Mouse (Mus musculus) limb, embryonic 10.5 days (tissue): Measurements from ENCODE around the gene Lefty1. TPM values are rescaled to one million over a fixed set of nuclear protein-coding genes. Genes with fewer than 3 reads are reported as not detected.
"Not testable (repeated sequence)": the region's sequence is repeated elsewhere in the genome, so short reads cannot be mapped to it uniquely, and the experiment has no call there.

Source experiments
- DNase-seq: peaks from one replicate; pipeline ENCODE4 v3.0.0-alpha.2; 2017; ENCODE audit warnings: low spot score
- H3K27ac ChIP-seq: fragments of 300-500 bp; sonication (generic); 2 replicates; pipeline ENCODE4 v1.5.1; 2016; ENCODE audit warnings: mild to moderate bottlenecking
- H3K27me3 ChIP-seq: fragments of 300-500 bp; sonication (generic); 2 replicates; pipeline ENCODE4 v1.6.1; 2016; ENCODE audit warnings: low read depth, mild to moderate bottlenecking; ENCODE audit not compliant: poor library complexity, severe bottlenecking
- H3K36me3 ChIP-seq: fragments of 300-500 bp; sonication (generic); 2 replicates; pipeline ENCODE4 v1.6.1; 2016; ENCODE audit warnings: mild to moderate bottlenecking, moderate library complexity
- H3K4me1 ChIP-seq: fragments of 300-500 bp; sonication (generic); 2 replicates; pipeline ENCODE4 v1.6.1; 2016
- H3K4me3 ChIP-seq: fragments of 300-500 bp; sonication (generic); 2 replicates; pipeline ENCODE4 v1.5.1; 2016; ENCODE audit warnings: mild to moderate bottlenecking, moderate library complexity
- H3K9me3 ChIP-seq: fragments of 300-500 bp; sonication (generic); replicated peaks from 2 replicates; pipeline ENCODE4 v1.6.1; 2016; ENCODE audit warnings: mild to moderate bottlenecking
- WGBS: fragments of 180-500 bp; shearing (Covaris S2); methylation state at CpG from one replicate; pipeline ENCODE4 v1.1.7; 2016; 5-methylcytosine and 5-hydroxymethylcytosine counted together
- polyA plus RNA-seq: library from polyadenylated mRNA; unstranded; fragments of >200 nt; fragmentation: Nextera tagmentation; extraction: Ambion mirVana; gene quantifications from 2 replicates; pipeline ENCODE4 v1.2.1, GENCODE M21; 2016

The Lefty1 gene
- polyA plus RNA-seq, 1 experiment from 2014 or later: 0.33 TPM

DNA sequence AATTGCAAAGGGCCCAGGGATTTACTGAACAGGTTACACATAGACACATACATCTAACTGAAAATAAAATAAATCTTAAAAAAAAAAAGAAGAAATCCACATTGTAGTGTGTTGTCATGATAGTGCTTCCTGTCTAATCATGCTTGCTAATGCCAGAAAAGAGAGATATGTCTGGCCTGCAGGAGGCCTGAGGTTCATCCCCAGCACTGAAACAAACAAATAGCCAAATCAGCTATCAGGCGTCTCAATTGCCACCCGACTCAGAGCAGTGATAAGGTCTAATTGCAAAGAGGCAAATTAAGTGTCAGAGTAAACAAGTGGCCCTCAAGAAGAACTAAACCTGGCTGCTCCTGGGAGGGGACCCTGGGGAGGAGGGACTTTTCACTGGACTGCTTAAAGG is 5.2 kb upstream of the Lefty1 start:
- H3K4me1 ChIP-seq: 0 out of 2 replicates have a peak, but pooled peaks cover 2% of the 10 kb centered on the region

GRCm38 (mm10) chr1:180931106-180931505 is 3.7 kb upstream of the Lefty1 start:
- 83% methylated on average over 3 of the region's 3 CpGs for WGBS
- Histone ChIP-seq H3K36me3 (no peaks in the 10 kb centered on the region), H3K4me1 (peaks cover 8% of the 10 kb centered on the region)

More for the DNA sequence above, 5.2 kb upstream of the Lefty1 start:
- H3K27ac ChIP-seq: no peak overlapping the region
- H3K9me3 ChIP-seq: no peaks in the 10 kb centered on the region
- H3K4me3 ChIP-seq: no peak overlapping the region
- WGBS: 38% methylated on average over 2 of the region's 2 CpGs
- no peaks in the 10 kb centered on the region for H3K36me3 ChIP-seq
- DNase-seq: no peak
- H3K27me3 ChIP-seq: peaks cover 31% of the 10 kb centered on the region

DNA sequence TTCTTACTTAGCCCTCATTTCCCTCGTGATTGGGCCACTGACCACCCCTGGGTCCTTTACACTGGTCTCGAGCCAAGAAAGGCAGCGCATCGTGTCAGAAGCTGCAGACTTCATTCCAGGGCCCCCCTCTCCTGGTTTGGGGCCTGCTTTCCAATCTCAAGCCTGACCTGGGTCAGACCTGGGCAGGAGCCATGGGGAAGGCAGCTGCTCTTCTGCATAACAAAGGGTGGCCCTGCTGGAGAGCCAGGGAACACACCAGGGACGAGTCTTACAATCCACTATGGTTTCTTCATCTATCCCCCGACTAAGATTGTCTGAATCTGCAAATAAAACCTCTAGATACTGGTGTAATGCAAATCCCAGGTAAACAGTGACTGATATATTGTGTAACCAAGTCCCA is 1.2 kb upstream of the Lefty1 start:
- Histone ChIP-seq H3K4me1 (peaks cover 21% of the 10 kb centered on the region), H3K36me3 (no peaks in the 10 kb centered on the region), H3K27ac (no peak overlapping the region), H3K4me3 (no peak overlapping the region), H3K9me3 (no peaks in the 10 kb centered on the region), H3K27me3 (peaks cover 72% of the 10 kb centered on the region)
- 20% methylated on average over 6 of the region's 6 CpGs for WGBS
- no peak for DNase-seq

More at GRCm38 (mm10) chr1:180931106-180931505, 3.7 kb upstream of the Lefty1 start:
- Histone ChIP-seq H3K9me3 (no peaks in the 10 kb centered on the region), H3K4me3 (no peak overlapping the region), H3K27ac (no peak overlapping the region), H3K27me3 (peaks cover 46% of the 10 kb centered on the region)
- no peak for DNase-seq

- not testable (repeated sequence) for H3K9me3 ChIP-seq, H3K36me3 ChIP-seq, H3K27ac ChIP-seq, DNase-seq
- 2% methylated on average over 41 of the region's 41 CpGs for whole genome bisulfite sequencing
- Histone ChIP-seq H3K4me3 (peak overlapping the region; percentile 39), H3K4me1 (peaks cover 30% of the 10 kb centered on the region), H3K27me3 (peaks cover 89% of the 10 kb centered on the region)
These were observed 2.0 kb downstream of the Lefty1 start for GRCm38 (mm10) chr1:180936610-180937398.

- peaks cover 93% of the 10 kb centered on the region for H3K27me3 ChIP-seq
- not testable (repeated sequence) for DNase-seq, H3K9me3 ChIP-seq, H3K27ac ChIP-seq, H3K4me3 ChIP-seq, H3K36me3 ChIP-seq
- 16% methylated on average over 13 of the region's 13 CpGs for WGBS
- H3K4me1 ChIP-seq: peaks cover 38% of the 10 kb centered on the region
These were observed 2.8 kb downstream of the Lefty1 start for GRCm38 (mm10) chr1:180937631-180938030.

DNA sequence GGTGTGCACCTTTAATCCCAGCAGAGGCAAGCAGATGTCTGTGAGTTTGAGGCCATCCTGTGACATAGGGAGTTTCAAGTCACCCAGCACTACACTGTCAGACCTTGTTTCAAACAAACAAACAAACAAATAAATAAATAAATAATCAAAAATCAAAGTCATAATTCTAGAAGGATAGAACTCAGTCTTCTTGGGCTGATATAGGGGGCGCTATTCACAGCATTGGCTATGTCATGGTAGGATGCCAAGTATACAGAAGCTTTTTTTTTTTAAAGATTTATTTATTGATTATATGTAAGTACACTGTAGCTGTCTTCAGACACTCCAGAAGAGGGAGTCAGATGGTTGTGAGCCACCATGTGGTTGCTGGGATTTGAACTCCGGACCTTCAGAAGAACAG is 4.0 kb downstream of the Lefty1 start:
- not testable (repeated sequence) for H3K4me3 ChIP-seq, H3K9me3 ChIP-seq, H3K36me3 ChIP-seq, DNase-seq, H3K27ac ChIP-seq
- peaks cover 93% of the 10 kb centered on the region for H3K27me3 ChIP-seq
- 80% methylated on average over 2 of the region's 2 CpGs for WGBS
- H3K4me1 ChIP-seq: peaks cover 44% of the 10 kb centered on the region

DNA sequence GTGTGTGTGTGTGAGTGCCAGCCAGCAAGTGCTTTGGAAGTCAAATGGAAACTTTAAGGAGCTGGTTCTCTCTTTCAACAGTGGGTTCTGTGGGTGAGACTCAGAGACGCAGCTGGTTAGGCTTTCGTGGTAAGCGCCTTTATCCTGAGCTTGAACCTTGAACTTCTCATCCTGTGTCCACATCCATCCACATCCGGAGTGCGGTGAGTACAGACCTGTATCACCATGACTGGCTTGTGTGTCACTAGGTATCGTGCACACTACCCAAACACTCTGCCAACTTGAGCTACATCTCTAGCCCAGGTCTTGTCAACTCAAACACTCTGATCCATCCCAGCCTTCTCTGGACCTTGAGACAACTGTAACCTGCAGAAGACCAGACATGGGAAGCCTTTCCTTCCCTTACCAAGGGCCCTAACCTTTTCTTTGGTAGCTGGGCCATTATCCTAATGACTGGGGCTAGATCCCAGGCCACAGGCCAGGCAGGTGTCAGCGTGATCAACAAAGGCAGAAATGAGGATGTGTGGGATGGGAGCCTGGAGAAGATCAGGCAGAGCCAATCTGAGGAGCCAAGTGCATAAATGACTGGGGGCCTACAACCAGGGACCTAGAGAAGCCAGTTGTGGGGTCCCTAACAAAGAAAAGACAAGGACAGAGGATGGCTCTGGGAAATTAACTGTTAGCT is 6.1 kb downstream of the Lefty1 start:
- no peak for DNase-seq
- peaks cover 52% of the 10 kb centered on the region for H3K4me1 ChIP-seq

DNA sequence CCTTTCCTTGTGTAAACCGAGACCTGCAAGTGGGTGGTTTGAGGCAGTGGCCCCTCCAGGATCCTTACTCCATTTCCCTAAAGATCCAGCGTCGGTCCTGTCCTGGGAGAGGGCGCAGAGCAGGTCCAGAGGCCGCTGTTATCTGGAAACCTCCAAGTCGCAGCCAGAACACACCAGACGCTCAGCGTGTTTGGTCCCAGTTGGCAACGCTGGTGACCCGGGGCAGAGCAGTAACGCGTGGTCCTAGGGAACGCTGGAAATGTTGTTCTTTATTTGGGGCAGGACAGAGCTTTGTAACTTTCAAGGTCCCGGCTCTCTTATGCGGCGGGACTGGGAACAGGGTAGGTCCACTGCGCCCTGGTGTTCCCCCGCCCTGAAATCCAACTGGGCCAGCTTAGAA is 6.9 kb downstream of the Lefty1 start:
- peaks cover 76% of the 10 kb centered on the region for H3K27me3 ChIP-seq
- H3K36me3 ChIP-seq: no peaks in the 10 kb centered on the region
- no peaks in the 10 kb centered on the region for H3K9me3 ChIP-seq
- WGBS: 4% methylated on average over 18 of the region's 18 CpGs
- DNase-seq: peak; percentile 57
- peaks cover 54% of the 10 kb centered on the region for H3K4me1 ChIP-seq
- peak overlapping the region; percentile 91 for H3K27ac ChIP-seq
- H3K4me3 ChIP-seq: peak overlapping the region; percentile 88

More for the DNA sequence above, 6.1 kb downstream of the Lefty1 start:
- H3K27ac ChIP-seq: 0 out of 2 replicates have a peak overlapping the region, but pooled peaks have one; percentile 91
- H3K27me3 ChIP-seq: peaks cover 83% of the 10 kb centered on the region
- H3K9me3 ChIP-seq: no peaks in the 10 kb centered on the region
- H3K4me3 ChIP-seq: peak overlapping the region; percentile 88; the same call in 1 of the 2 replicates
- H3K36me3 ChIP-seq: no peaks in the 10 kb centered on the region
- WGBS: 85% methylated on average over 7 of the region's 7 CpGs

DNA sequence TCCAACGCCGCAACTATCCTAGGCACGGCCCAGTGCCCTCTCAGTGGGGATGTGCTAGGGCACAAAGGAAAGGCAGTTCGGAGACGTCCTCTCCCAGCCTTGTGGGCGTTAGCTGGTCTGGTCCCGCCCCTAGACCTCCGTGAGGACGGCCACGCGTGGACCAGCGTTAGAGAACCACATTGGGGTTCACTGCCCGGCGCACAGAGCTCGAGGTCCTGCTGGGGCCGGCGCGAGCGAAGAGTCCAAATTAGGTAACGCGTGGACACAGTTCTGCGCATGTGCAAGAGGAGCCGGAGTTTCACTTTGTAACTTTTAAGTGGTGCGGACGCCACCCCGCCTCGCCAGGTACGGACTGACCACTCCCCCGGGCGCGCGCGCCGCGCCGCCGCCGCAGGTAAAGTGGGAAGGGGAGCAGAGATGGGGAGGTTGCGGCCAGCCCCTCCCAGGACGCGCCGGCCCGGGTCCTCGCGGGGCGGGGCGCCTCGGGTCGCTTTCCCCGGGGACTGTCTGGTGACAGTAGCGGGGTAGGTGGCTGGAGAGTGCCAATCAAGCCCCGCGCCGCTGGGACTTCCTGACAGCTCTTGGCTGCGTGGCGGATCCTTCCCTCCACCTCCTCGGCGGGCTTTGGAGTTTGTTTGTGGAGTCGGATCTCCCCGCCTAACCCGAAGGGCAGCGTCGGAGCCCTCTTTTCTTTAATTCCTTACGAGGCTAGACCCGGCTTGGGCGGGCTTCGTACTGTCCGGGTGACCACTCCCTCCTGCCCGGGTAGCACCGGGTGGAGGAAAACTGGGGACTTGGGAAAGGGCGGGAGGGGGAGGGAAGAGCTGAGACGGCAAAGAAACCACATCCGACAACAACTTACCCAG is 7.6 kb downstream of the Lefty1 start, which contains the start of gene Tmem63a:
TSS of gene Tmem63a (plus strand) at position 179 of the 866 bp plus-strand sequence.
- under 1% methylated on average over 73 of the region's 73 CpGs for WGBS
- H3K27me3 ChIP-seq: peaks cover 71% of the 10 kb centered on the region

DNA sequence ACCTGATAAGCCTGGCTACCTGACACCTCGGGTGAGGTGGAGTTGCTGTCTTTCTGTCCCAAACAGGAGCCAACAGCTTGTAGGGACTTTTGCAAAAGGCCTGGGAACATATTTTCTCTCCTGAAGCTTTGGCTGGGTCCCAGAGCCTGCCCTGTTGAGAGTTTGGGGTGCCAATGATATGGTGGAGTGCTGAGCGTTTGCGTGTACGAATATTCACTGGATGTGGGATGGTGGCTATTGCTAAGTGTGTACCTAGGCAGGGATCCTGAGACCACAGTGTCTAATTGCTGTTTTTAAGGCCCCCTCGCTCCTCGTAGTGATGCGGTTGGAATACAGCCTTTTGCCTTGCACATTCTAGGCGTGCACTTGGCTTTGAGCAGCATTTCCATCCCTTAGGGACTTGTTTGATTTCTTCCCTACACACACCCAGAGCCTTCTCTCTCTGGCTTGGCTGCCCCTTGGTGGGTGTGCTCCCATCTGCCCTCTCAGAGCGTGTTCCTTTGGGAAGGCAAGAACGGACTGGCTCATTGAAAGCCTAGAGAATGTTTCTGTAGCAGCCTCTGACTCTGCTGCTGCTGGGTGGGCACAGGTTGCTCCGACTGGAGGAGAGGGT is 8.3 kb downstream of the Lefty1 start:
- Histone ChIP-seq H3K4me3 (peak overlapping the region; percentile 88), H3K4me1 (peaks cover 49% of the 10 kb centered on the region), H3K36me3 (no peaks in the 10 kb centered on the region), H3K27me3 (peaks cover 64% of the 10 kb centered on the region), H3K9me3 (no peaks in the 10 kb centered on the region), H3K27ac (peak overlapping the region; percentile 91)
- DNase-seq: no peak
- 40% methylated on average over 11 of the region's 11 CpGs for WGBS

More for the DNA sequence above, 7.6 kb downstream of the Lefty1 start, which contains the start of gene Tmem63a:
- Histone ChIP-seq H3K4me1 (peaks cover 50% of the 10 kb centered on the region), H3K9me3 (no peaks in the 10 kb centered on the region), H3K4me3 (peak within 1 kb of the TSS; percentile 88), H3K27ac (peak within 1 kb of the TSS; percentile 91), H3K36me3 (no peaks in the 10 kb centered on the region)
- peak; percentile 80 for DNase-seq

- Histone ChIP-seq H3K27me3 (peaks cover 57% of the 10 kb centered on the region), H3K9me3 (no peaks in the 10 kb centered on the region), H3K4me1 (peaks cover 51% of the 10 kb centered on the region), H3K4me3 (no peak overlapping the region), H3K36me3 (no peaks in the 10 kb centered on the region), H3K27ac (no peak overlapping the region)
- DNase-seq: no peak
- 74% methylated on average over 1 of the region's 1 CpGs for WGBS
These were observed 9.1 kb downstream of the Lefty1 start for GRCm38 (mm10) chr1:180943896-180944295.

GRCm38 (mm10) chr1:180944553-180944952 is 9.7 kb downstream of the Lefty1 start:
- Histone ChIP-seq H3K27me3 (peaks cover 57% of the 10 kb centered on the region), H3K9me3 (no peaks in the 10 kb centered on the region), H3K4me3 (no peak overlapping the region), H3K36me3 (no peaks in the 10 kb centered on the region), H3K4me1 (peaks cover 57% of the 10 kb centered on the region), H3K27ac (peak overlapping the region; percentile 78)
- DNase-seq: no peak
- 73% methylated on average over 4 of the region's 4 CpGs for WGBS
